Mouse (Mus musculus) hindbrain, postnatal 0 days (tissue): ENCODE measurements around the gene Slc41a3. TPM values are rescaled to one million over a fixed set of nuclear protein-coding genes. Genes with fewer than 3 reads are reported as not detected.

ENCODE experiments used
- ATAC-seq: fragments of 200-750 bp; cut with Nextera tagmentation; 2 replicates; pipeline ENCODE4 v1.8.0; 2017; ENCODE audit warnings: mild to moderate bottlenecking, moderate TSS enrichment, moderate library complexity
- DNase-seq: peaks from one replicate; pipeline ENCODE4 v3.0.0-alpha.2; 2015; ENCODE audit warnings: low spot score
- H3K27ac ChIP-seq: fragments of 300-500 bp; sonication (generic); 2 replicates; pipeline ENCODE4 v1.5.1; 2014; ENCODE audit warnings: mild to moderate bottlenecking
- H3K27me3 ChIP-seq: fragments of 300-500 bp; sonication (generic); 2 replicates; pipeline ENCODE4 v1.6.1; 2014; ENCODE audit warnings: low read length, mixed read lengths; ENCODE audit not compliant: insufficient read depth
- H3K36me3 ChIP-seq: fragments of 300-500 bp; sonication (generic); 2 replicates; pipeline ENCODE4 v1.6.1; 2014; ENCODE audit warnings: low read length, mixed read lengths; ENCODE audit not compliant: insufficient read depth
- H3K4me1 ChIP-seq: fragments of 300-500 bp; sonication (generic); 2 replicates; pipeline ENCODE4 v1.6.1; 2014; ENCODE audit warnings: antibody characterized with exemption, low read length, mixed read lengths; ENCODE audit not compliant: insufficient read depth
- H3K4me2 ChIP-seq: fragments of 300-500 bp; sonication (generic); 2 replicates; pipeline ENCODE4 v1.6.1; 2014; ENCODE audit warnings: low read depth, mild to moderate bottlenecking, low read length, moderate library complexity, mixed read lengths
- H3K4me3 ChIP-seq: fragments of 300-500 bp; sonication (generic); 2 replicates; pipeline ENCODE4 v1.5.1; 2014; ENCODE audit warnings: low read length
- H3K9ac ChIP-seq: fragments of 300-500 bp; sonication (generic); replicated peaks from 2 replicates; pipeline ENCODE4 v1.6.1; 2014; ENCODE audit warnings: mild to moderate bottlenecking, low read length, moderate library complexity, mixed read lengths
- H3K9me3 ChIP-seq: fragments of 300-500 bp; sonication (generic); 2 replicates; pipeline ENCODE4 v1.6.1; 2016; ENCODE audit warnings: low read length, mixed read lengths
- CTCF ChIP-seq: IDR thresholded peaks from 2 replicates; pipeline ENCODE4 v1.5.1; 2016; ENCODE audit warnings: antibody characterized with exemption, control low read depth, low read depth
- WGBS: fragments of 180-500 bp; shearing (Covaris S2); extraction: QIAGEN DNeasy Blood & Tissue Kit; methylation state at CpG from one replicate; pipeline ENCODE4 v1.1.7; 2014; 5-methylcytosine and 5-hydroxymethylcytosine counted together
- polyA plus RNA-seq: library from polyadenylated mRNA; unstranded; fragments of >200 nt; fragmentation: Nextera tagmentation; extraction: Ambion mirVana; gene quantifications from 2 replicates; pipeline ENCODE4 v1.2.1, GENCODE M21; 2015
- total RNA-seq: library from RNA; depleted of rRNA; stranded (reverse); fragments of >200 nt; gene quantifications from 2 replicates; pipeline ENCODE4 v1.2.3, GENCODE M21; 2014

Slc41a3 gene
- total and polyA plus RNA-seq, 2 experiments from 2014 or later, result 17.6 to 18.0 TPM

GRCm38 (mm10) chr6:90615362-90615761 lies 10.8 kb downstream of the Slc41a3 start:
- 48% methylated on average over 7 of the region's 7 CpGs for WGBS
- no peak for ATAC-seq
- H3K27ac ChIP-seq, result no peak overlapping the region
- TF ChIP-seq CTCF, result no peak
- H3K9me3 ChIP-seq, result no peaks in the 10 kb centered on the region
- no peaks in the 10 kb centered on the region for H3K36me3 ChIP-seq
- no peak overlapping the region for H3K4me2 ChIP-seq
- no peak overlapping the region for H3K9ac ChIP-seq
- no peak overlapping the region for H3K4me3 ChIP-seq
- no peaks in the 10 kb centered on the region for H3K4me1 ChIP-seq
- DNase-seq, result no peak
- no peaks in the 10 kb centered on the region for H3K27me3 ChIP-seq

- Histone ChIP-seq H3K9me3 (no peaks in the 10 kb centered on the region), H3K4me2 (no peak overlapping the region), H3K4me3 (no peak overlapping the region), H3K36me3 (no peaks in the 10 kb centered on the region), H3K27ac (no peak overlapping the region), H3K9ac (no peak overlapping the region), H3K4me1 (no peaks in the 10 kb centered on the region), H3K27me3 (no peaks in the 10 kb centered on the region)
- 76% methylated on average over 6 of the region's 6 CpGs for WGBS
- ATAC-seq (no peak), DNase-seq (no peak)
- no peak for TF ChIP-seq CTCF
These were observed 11.5 kb downstream of the Slc41a3 start for GRCm38 (mm10) chr6:90615991-90616390.

GRCm38 (mm10) chr6:90616481-90616880 lies 12.0 kb downstream of the Slc41a3 start:
- WGBS, result 87% methylated on average over 6 of the region's 6 CpGs
- TF ChIP-seq CTCF, result no peak
- Histone ChIP-seq H3K4me3 (no peak overlapping the region), H3K27ac (no peak overlapping the region), H3K9ac (no peak overlapping the region), H3K4me1 (no peaks in the 10 kb centered on the region), H3K36me3 (no peaks in the 10 kb centered on the region), H3K9me3 (no peaks in the 10 kb centered on the region), H3K4me2 (no peak overlapping the region), H3K27me3 (no peaks in the 10 kb centered on the region)
- DNase-seq, result no peak
- ATAC-seq, result no peak

- Histone ChIP-seq H3K4me3 (no peak overlapping the region), H3K27ac (no peak overlapping the region), H3K9me3 (no peaks in the 10 kb centered on the region), H3K4me1 (no peaks in the 10 kb centered on the region), H3K9ac (no peak overlapping the region), H3K36me3 (no peaks in the 10 kb centered on the region), H3K4me2 (no peak overlapping the region), H3K27me3 (no peaks in the 10 kb centered on the region)
- ATAC-seq (no peak), DNase-seq (no peak)
- TF ChIP-seq CTCF, result no peak
- 76% methylated on average over 4 of the region's 4 CpGs for WGBS
These were observed 13.7 kb downstream of the Slc41a3 start for GRCm38 (mm10) chr6:90618274-90618673.

- H3K36me3 ChIP-seq, result no peaks in the 10 kb centered on the region
- no peak overlapping the region for H3K9ac ChIP-seq
- no peaks in the 10 kb centered on the region for H3K4me1 ChIP-seq
- H3K27me3 ChIP-seq, result no peaks in the 10 kb centered on the region
- no peak overlapping the region for H3K4me2 ChIP-seq
- no peaks in the 10 kb centered on the region for H3K9me3 ChIP-seq
- no peak overlapping the region for H3K4me3 ChIP-seq
- DNase-seq, result no peak
- H3K27ac ChIP-seq, result no peak overlapping the region
- no peak for ATAC-seq
- WGBS, result 77% methylated on average over 19 of the region's 19 CpGs
- no peak for TF ChIP-seq CTCF
These were observed 14.5 kb downstream of the Slc41a3 start for GRCm38 (mm10) chr6:90618821-90619636.

- no peaks in the 10 kb centered on the region for H3K27me3 ChIP-seq
- no peak for TF ChIP-seq CTCF
These were observed 15.4 kb downstream of the Slc41a3 start for GRCm38 (mm10) chr6:90619936-90620335.

More at GRCm38 (mm10) chr6:90619936-90620335, 15.4 kb downstream of the Slc41a3 start:
- 68% methylated on average over 5 of the region's 5 CpGs for WGBS
- DNase-seq (no peak), ATAC-seq (no peak)
- Histone ChIP-seq H3K4me2 (no peak overlapping the region), H3K36me3 (no peaks in the 10 kb centered on the region), H3K27ac (no peak overlapping the region), H3K4me1 (no peaks in the 10 kb centered on the region), H3K4me3 (no peak overlapping the region), H3K9me3 (no peaks in the 10 kb centered on the region), H3K9ac (no peak overlapping the region)
